Mouse (Mus musculus) cortical plate, adult 2 months (tissue): ENCODE measurements at regions not wholly inside any gene's neighbourhood (a gene's known extent, or its start where the extent isn't known, plus 50 kb on each side); places are given as distances from the start of the nearest gene placed in this dataset.

ENCODE experiments used
- CTCF ChIP-seq: fragments of 200-500 bp; IDR thresholded peaks from 2 replicates; pipeline ENCODE4 v1.5.1; 2011; ENCODE audit warnings: mild to moderate bottlenecking, control low read depth, low read length; ENCODE audit not compliant: insufficient read depth; ENCODE audit errors: extremely low read depth
- POLR2A ChIP-seq: fragments of 200-500 bp; IDR thresholded peaks from 2 replicates; pipeline ENCODE4 v1.6.1; 2011; ENCODE audit warnings: mild to moderate bottlenecking, low read length, control low read depth; ENCODE audit not compliant: insufficient read depth; ENCODE audit errors: extremely low read depth

DNA sequence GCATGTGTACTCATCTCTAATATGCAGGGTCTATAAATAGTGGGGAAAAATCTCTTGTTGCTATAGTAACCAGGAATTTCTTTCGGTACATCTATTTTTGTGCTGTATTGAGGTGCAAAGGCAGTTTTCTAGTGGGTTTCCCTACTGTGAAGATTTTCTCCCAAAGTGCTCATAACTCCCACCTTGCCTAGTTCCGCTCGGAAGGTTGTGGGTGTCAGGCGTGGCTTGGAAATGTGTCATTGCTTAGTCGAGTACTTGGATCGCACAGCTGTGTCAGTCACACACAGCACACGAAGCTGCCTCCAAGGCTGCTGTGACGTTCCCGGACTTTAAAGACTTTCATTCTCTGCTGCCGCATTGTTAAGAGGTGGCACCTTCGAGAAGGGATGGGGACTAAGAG is 450.4 kb upstream of the BB014433 start:
- peak; percentile 65 for TF ChIP-seq POLR2A
- TF ChIP-seq CTCF, result no peak
